Mouse (Mus musculus) E14TG2a.4 (cell line): ENCODE data around the gene Tmco5b.

Experiments
- H3K27me3 ChIP-seq: 2 replicates; pipeline ENCODE4 v1.6.1; 2014; ENCODE audit warnings: low read length, control low read depth; ENCODE audit not compliant: insufficient read depth
- H3K36me3 ChIP-seq: 2 replicates; pipeline ENCODE4 v1.6.1; 2014; ENCODE audit warnings: low read length, control low read depth; ENCODE audit not compliant: insufficient read depth
- H3K4me1 ChIP-seq: replicated peaks from 2 replicates; pipeline ENCODE4 v1.6.1; 2014; ENCODE audit warnings: low read depth, low read length, control low read depth
- H3K4me3 ChIP-seq: replicated peaks from 2 replicates; pipeline ENCODE4 v1.5.1; 2014; ENCODE audit warnings: mild to moderate bottlenecking, low read length
- H3K9me3 ChIP-seq: 2 replicates; pipeline ENCODE4 v1.6.1; 2014; ENCODE audit warnings: low read length, control low read depth
- CTCF ChIP-seq: conservative IDR thresholded peaks from 2 replicates; pipeline ENCODE4 v1.5.1; 2014; ENCODE audit warnings: low read length
- NANOG ChIP-seq: IDR thresholded peaks from 2 replicates; pipeline ENCODE4 v1.6.1; 2014; ENCODE audit warnings: borderline replicate concordance, low read length, mixed read lengths
- POU5F1 ChIP-seq: IDR thresholded peaks from 2 replicates; pipeline ENCODE4 v1.6.1; 2014; ENCODE audit warnings: low read length, borderline replicate concordance

Gene Tmco5b

GRCm38 (mm10) chr2:113335561-113336294 is 50.2 kb downstream of the Tmco5b start:
- Histone ChIP-seq H3K4me3 (no peak overlapping the region), H3K27me3 (0 out of 2 replicates have a peak, but pooled peaks cover under 1% of the 10 kb centered on the region), H3K36me3 (no peaks in the 10 kb centered on the region), H3K9me3 (no peaks in the 10 kb centered on the region), H3K4me1 (peaks cover 10% of the 10 kb centered on the region)
- no peak for TF ChIP-seq NANOG
- no peak for TF ChIP-seq CTCF
- TF ChIP-seq POU5F1: no peak

GRCm38 (mm10) chr2:113344536-113344935 is 59.0 kb downstream of the Tmco5b start:
- H3K36me3 ChIP-seq: no peaks in the 10 kb centered on the region
- H3K4me1 ChIP-seq: no peaks in the 10 kb centered on the region
- H3K4me3 ChIP-seq: no peak overlapping the region
- H3K9me3 ChIP-seq: no peaks in the 10 kb centered on the region
- TF ChIP-seq CTCF: no peak
- TF ChIP-seq NANOG: no peak
- no peak for TF ChIP-seq POU5F1
- H3K27me3 ChIP-seq: no peaks in the 10 kb centered on the region
